Mouse (Mus musculus) heart, embryonic 12.5 days (tissue): ENCODE measurements around the gene Gm37240. TPM values are rescaled to one million over a fixed set of nuclear protein-coding genes. Genes with fewer than 3 reads are reported as not detected.

Experiments used
- ATAC-seq: fragments of 200-750 bp; cut with Nextera tagmentation; 2 replicates; pipeline ENCODE4 v1.8.0; 2017; ENCODE audit warnings: moderate TSS enrichment, moderate library complexity; ENCODE audit not compliant: insufficient number of reproducible peaks, low FRiP score
- H3K27ac ChIP-seq: fragments of 300-500 bp; sonication (generic); 2 replicates; pipeline ENCODE4 v1.5.1; 2016; ENCODE audit warnings: mild to moderate bottlenecking, moderate library complexity; ENCODE audit not compliant: poor library complexity, severe bottlenecking
- H3K27me3 ChIP-seq: fragments of 300-500 bp; sonication (generic); replicated peaks from 2 replicates; pipeline ENCODE4 v1.6.1; 2016; ENCODE audit warnings: mild to moderate bottlenecking, moderate library complexity
- H3K36me3 ChIP-seq: fragments of 300-500 bp; sonication (generic); 2 replicates; pipeline ENCODE4 v1.6.1; 2016; ENCODE audit warnings: mild to moderate bottlenecking, moderate library complexity
- H3K4me1 ChIP-seq: fragments of 300-500 bp; sonication (generic); replicated peaks from 2 replicates; pipeline ENCODE4 v1.6.1; 2016; ENCODE audit warnings: mild to moderate bottlenecking
- H3K4me2 ChIP-seq: fragments of 300-500 bp; sonication (generic); 2 replicates; pipeline ENCODE4 v1.6.1; 2016; ENCODE audit warnings: mild to moderate bottlenecking, moderate library complexity
- H3K4me3 ChIP-seq: fragments of 300-500 bp; sonication (generic); 2 replicates; pipeline ENCODE4 v1.5.1; 2016; ENCODE audit warnings: mild to moderate bottlenecking
- H3K9ac ChIP-seq: fragments of 300-500 bp; sonication (generic); 2 replicates; pipeline ENCODE4 v1.6.1; 2016; ENCODE audit warnings: mild to moderate bottlenecking, moderate library complexity
- H3K9me3 ChIP-seq: fragments of 300-500 bp; sonication (generic); replicated peaks from 2 replicates; pipeline ENCODE4 v1.6.1; 2016; ENCODE audit warnings: mild to moderate bottlenecking, moderate library complexity
- WGBS: fragments of 180-500 bp; shearing (Covaris S2); methylation state at CpG from one replicate; pipeline ENCODE4 v1.1.7; 2016; 5-methylcytosine and 5-hydroxymethylcytosine counted together
- polyA plus RNA-seq: library from polyadenylated mRNA; unstranded; fragments of >200 nt; fragmentation: Nextera tagmentation; extraction: Ambion mirVana; gene quantifications from 2 replicates; pipeline ENCODE4 v1.2.1, GENCODE M21; 2016

Gene Gm37240
- polyA plus RNA-seq, 1 experiment from 2014 or later = 4.6 TPM

- no peak overlapping the region for H3K4me3 ChIP-seq
- H3K4me1 ChIP-seq = no peaks in the 10 kb centered on the region
- H3K9me3 ChIP-seq = no peaks in the 10 kb centered on the region
- H3K27me3 ChIP-seq = 0 out of 2 replicates have a peak, but pooled peaks cover 2% of the 10 kb centered on the region
- no peak overlapping the region for H3K4me2 ChIP-seq
- WGBS = 80% methylated on average over 5 of the region's 5 CpGs
- no peaks in the 10 kb centered on the region for H3K36me3 ChIP-seq
- H3K9ac ChIP-seq = no peak overlapping the region
- ATAC-seq = no peak
- no peak overlapping the region for H3K27ac ChIP-seq
These were observed 761.8 kb downstream of the Gm37240 start for GRCm38 (mm10) chr3:85125471-85125870.

- H3K36me3 ChIP-seq = no peaks in the 10 kb centered on the region
- H3K4me1 ChIP-seq = no peaks in the 10 kb centered on the region
- no peak overlapping the region for H3K4me3 ChIP-seq
- H3K27ac ChIP-seq = no peak overlapping the region
- H3K9ac ChIP-seq = no peak overlapping the region
- no peaks in the 10 kb centered on the region for H3K9me3 ChIP-seq
- 80% methylated on average over 6 of the region's 6 CpGs for WGBS
- H3K4me2 ChIP-seq = no peak overlapping the region
- no peak for ATAC-seq
- 0 out of 2 replicates have a peak, but pooled peaks cover 2% of the 10 kb centered on the region for H3K27me3 ChIP-seq
These were observed 762.4 kb downstream of the Gm37240 start for GRCm38 (mm10) chr3:85124924-85125323.

GRCm38 (mm10) chr3:85124410-85124809 is 762.9 kb downstream of the Gm37240 start:
- Histone ChIP-seq H3K9ac (no peak overlapping the region), H3K4me1 (no peaks in the 10 kb centered on the region), H3K9me3 (no peaks in the 10 kb centered on the region), H3K27me3 (0 out of 2 replicates have a peak, but pooled peaks cover 2% of the 10 kb centered on the region), H3K27ac (no peak overlapping the region), H3K4me3 (no peak overlapping the region), H3K4me2 (no peak overlapping the region), H3K36me3 (no peaks in the 10 kb centered on the region)
- 86% methylated on average over 7 of the region's 7 CpGs for WGBS
- no peak for ATAC-seq

- Histone ChIP-seq H3K27ac (no peak overlapping the region), H3K4me1 (peaks cover 17% of the 10 kb centered on the region), H3K36me3 (no peaks in the 10 kb centered on the region), H3K9ac (no peak overlapping the region), H3K9me3 (no peaks in the 10 kb centered on the region), H3K27me3 (no peaks in the 10 kb centered on the region), H3K4me3 (no peak overlapping the region), H3K4me2 (no peak overlapping the region)
- 72% methylated on average over 5 of the region's 5 CpGs for WGBS
- no peak for ATAC-seq
These were observed 769.6 kb downstream of the Gm37240 start for GRCm38 (mm10) chr3:85117702-85118101.

GRCm38 (mm10) chr3:85117014-85117413 is 770.3 kb downstream of the Gm37240 start:
- WGBS = 82% methylated on average over 7 of the region's 7 CpGs
- ATAC-seq = no peak
- Histone ChIP-seq H3K27ac (no peak overlapping the region), H3K4me1 (peaks cover 17% of the 10 kb centered on the region), H3K27me3 (no peaks in the 10 kb centered on the region), H3K9me3 (no peaks in the 10 kb centered on the region), H3K36me3 (no peaks in the 10 kb centered on the region), H3K9ac (no peak overlapping the region), H3K4me3 (no peak overlapping the region), H3K4me2 (no peak overlapping the region)

- Histone ChIP-seq H3K27me3 (no peaks in the 10 kb centered on the region), H3K9ac (no peak overlapping the region), H3K4me1 (peaks cover 20% of the 10 kb centered on the region), H3K9me3 (no peaks in the 10 kb centered on the region), H3K4me3 (no peak overlapping the region), H3K36me3 (no peaks in the 10 kb centered on the region), H3K4me2 (no peak overlapping the region; the same call in 1 of the 2 replicates), H3K27ac (peak overlapping the region; percentile 60)
- no peak for ATAC-seq
- WGBS = 40% methylated on average over 7 of the region's 7 CpGs
These were observed 771.3 kb downstream of the Gm37240 start for GRCm38 (mm10) chr3:85115959-85116543.

- Histone ChIP-seq H3K9ac (no peak overlapping the region), H3K4me3 (no peak overlapping the region), H3K27me3 (no peaks in the 10 kb centered on the region), H3K27ac (no peak overlapping the region), H3K36me3 (no peaks in the 10 kb centered on the region), H3K4me1 (peaks cover 27% of the 10 kb centered on the region), H3K9me3 (no peaks in the 10 kb centered on the region), H3K4me2 (no peak overlapping the region)
- ATAC-seq = no peak
- WGBS = 72% methylated on average over 1 of the region's 1 CpGs
These were observed 773.8 kb downstream of the Gm37240 start for GRCm38 (mm10) chr3:85113565-85113964.

GRCm38 (mm10) chr3:85110762-85111161 is 776.6 kb downstream of the Gm37240 start:
- H3K9me3 ChIP-seq = no peaks in the 10 kb centered on the region
- H3K4me1 ChIP-seq = peaks cover 18% of the 10 kb centered on the region
- no peak overlapping the region for H3K4me3 ChIP-seq
- no peaks in the 10 kb centered on the region for H3K36me3 ChIP-seq
- H3K4me2 ChIP-seq = no peak overlapping the region
- H3K27ac ChIP-seq = no peak overlapping the region
- H3K27me3 ChIP-seq = no peaks in the 10 kb centered on the region
- ATAC-seq = no peak
- 54% methylated on average over 4 of the region's 4 CpGs for WGBS
- no peak overlapping the region for H3K9ac ChIP-seq

GRCm38 (mm10) chr3:85109221-85109620 is 778.1 kb downstream of the Gm37240 start:
- no peaks in the 10 kb centered on the region for H3K27me3 ChIP-seq
- WGBS = 44% methylated on average over 2 of the region's 2 CpGs
- ATAC-seq = no peak

GRCm38 (mm10) chr3:85108396-85108795 is 778.9 kb downstream of the Gm37240 start:
- H3K9ac ChIP-seq = no peak overlapping the region
- 46% methylated on average over 3 of the region's 3 CpGs for WGBS
- H3K27ac ChIP-seq = no peak overlapping the region
- ATAC-seq = no peak
- H3K4me1 ChIP-seq = peaks cover 9% of the 10 kb centered on the region; the same call in 1 of the 2 replicates
- H3K27me3 ChIP-seq = no peaks in the 10 kb centered on the region
- H3K36me3 ChIP-seq = no peaks in the 10 kb centered on the region
- H3K9me3 ChIP-seq = no peaks in the 10 kb centered on the region
- H3K4me3 ChIP-seq = no peak overlapping the region
- H3K4me2 ChIP-seq = no peak overlapping the region

More at GRCm38 (mm10) chr3:85109221-85109620, 778.1 kb downstream of the Gm37240 start:
- Histone ChIP-seq H3K9me3 (no peaks in the 10 kb centered on the region), H3K9ac (no peak overlapping the region), H3K36me3 (no peaks in the 10 kb centered on the region), H3K4me2 (no peak overlapping the region), H3K4me3 (no peak overlapping the region), H3K4me1 (peaks cover 12% of the 10 kb centered on the region; the same call in 1 of the 2 replicates), H3K27ac (no peak overlapping the region)

- no peak overlapping the region for H3K27ac ChIP-seq
These were observed 780.4 kb downstream of the Gm37240 start for GRCm38 (mm10) chr3:85106956-85107355.

GRCm38 (mm10) chr3:85104301-85104700 is 783.0 kb downstream of the Gm37240 start:
- no peak overlapping the region for H3K9ac ChIP-seq
- H3K4me3 ChIP-seq = no peak overlapping the region
- H3K27me3 ChIP-seq = no peaks in the 10 kb centered on the region
- no peaks in the 10 kb centered on the region; the same call in 1 of the 2 replicates for H3K4me1 ChIP-seq
- H3K27ac ChIP-seq = no peak overlapping the region
- H3K9me3 ChIP-seq = no peaks in the 10 kb centered on the region
- H3K36me3 ChIP-seq = no peaks in the 10 kb centered on the region
- no peak overlapping the region for H3K4me2 ChIP-seq
- ATAC-seq = no peak
- 43% methylated on average over 5 of the region's 5 CpGs for WGBS

More at GRCm38 (mm10) chr3:85106956-85107355, 780.4 kb downstream of the Gm37240 start:
- Histone ChIP-seq H3K36me3 (no peaks in the 10 kb centered on the region), H3K4me1 (peaks cover 9% of the 10 kb centered on the region; the same call in 1 of the 2 replicates), H3K9ac (no peak overlapping the region), H3K9me3 (no peaks in the 10 kb centered on the region), H3K27me3 (no peaks in the 10 kb centered on the region), H3K4me3 (no peak overlapping the region), H3K4me2 (no peak overlapping the region)
- ATAC-seq = no peak
- WGBS = 51% methylated on average over 11 of the region's 11 CpGs
